Mouse (Mus musculus) C2C12 (cell line): ENCODE measurements around the gene Abcc1. TPM values are rescaled to one million over a fixed set of nuclear protein-coding genes. Genes with fewer than 3 reads are reported as not detected.

Experiments used
- H3K27me3 ChIP-seq: one replicate; pipeline ENCODE4 v1.6.1; 2011; ENCODE audit not compliant: control insufficient read depth, insufficient read depth, insufficient read length
- H3K36me3 ChIP-seq: one replicate; pipeline ENCODE4 v1.6.1; 2011; ENCODE audit not compliant: control insufficient read depth, insufficient read depth
- H3K4me3 ChIP-seq: one replicate; pipeline ENCODE4 v1.5.1; 2011; ENCODE audit warnings: mild to moderate bottlenecking, control low read depth; ENCODE audit not compliant: poor library complexity, insufficient read depth, severe bottlenecking
- H3K79me2 ChIP-seq: one replicate; pipeline ENCODE4 v1.6.1; 2011; ENCODE audit not compliant: control insufficient read depth, insufficient read depth
- H3K79me3 ChIP-seq: one replicate; pipeline ENCODE4 v1.6.1; 2011; ENCODE audit warnings: low read depth, control low read depth
- H3ac ChIP-seq: one replicate; pipeline ENCODE3; 2011; ENCODE audit warnings: low read depth; ENCODE audit not compliant: control insufficient read depth, insufficient read length
- CEBPB ChIP-seq: IDR thresholded peaks from one replicate; pipeline ENCODE4 v1.6.1; 2011; ENCODE audit warnings: low read depth, mild to moderate bottlenecking, control low read depth, moderate library complexity
- CTCF ChIP-seq: IDR thresholded peaks from one replicate; pipeline ENCODE4 v1.5.1; 2011; ENCODE audit not compliant: control insufficient read depth, insufficient read depth, insufficient read length
- FOSL1 ChIP-seq: IDR thresholded peaks from one replicate; pipeline ENCODE4 v1.8.0; 2011; ENCODE audit warnings: mild to moderate bottlenecking, low read length; ENCODE audit not compliant: poor library complexity, insufficient read depth, severe bottlenecking
- MAX ChIP-seq: IDR thresholded peaks from one replicate; pipeline ENCODE4 v1.6.1; 2011; ENCODE audit warnings: mild to moderate bottlenecking, control low read depth
- MYOD1 ChIP-seq: IDR thresholded peaks from one replicate; pipeline ENCODE4 v1.6.1; 2011; ENCODE audit warnings: low read depth; ENCODE audit not compliant: control insufficient read depth, insufficient read length
- MYOG ChIP-seq: IDR thresholded peaks from one replicate; pipeline ENCODE4 v1.6.1; 2011; ENCODE audit not compliant: control insufficient read depth, insufficient read length; ENCODE audit errors: extremely low read depth
- USF1 ChIP-seq: IDR thresholded peaks from one replicate; pipeline ENCODE4 v1.6.1; 2011; ENCODE audit warnings: low read depth, mild to moderate bottlenecking, control low read depth, moderate library complexity
- long read RNA-seq, 2 experiments: library from polyadenylated mRNA; unstranded; transcript quantifications; one replicate each; pipeline ENCODE4 v2.0.0; 2019 to 2020
- polyA plus RNA-seq: library from polyadenylated mRNA; unstranded; fragments of >200 nt; fragmentation: generic; extraction: Trizol; gene quantifications from one replicate; pipeline ENCODE4 v1.2.1, GENCODE M21; 2012; ENCODE audit warnings: missing spikeins

Abcc1 gene
- polyA plus RNA-seq, result 35.8 TPM
- long read RNA-seq, experiment 1, full-length matches to known transcripts, result 2 of 15 reads
- long read RNA-seq, experiment 1, partial matches to known transcripts, result 8 of 15 reads
- long read RNA-seq, experiment 1, other reads (novel, unspliced or antisense), result 5 of 15 reads
- long read RNA-seq, experiment 2, full-length matches to known transcripts, result 175 of 322 reads
- long read RNA-seq, experiment 2, partial matches to known transcripts, result 78 of 322 reads
- long read RNA-seq, experiment 2, other reads (novel, unspliced or antisense), result 69 of 322 reads

- Histone ChIP-seq H3K79me3 (peaks cover 49% of the 10 kb centered on the region), H3K79me2 (peaks cover 57% of the 10 kb centered on the region), H3ac (peak within 1 kb of the TSS; percentile 94), H3K27me3 (no peaks in the 10 kb centered on the region), H3K4me3 (peak within 1 kb of the TSS; percentile 76), H3K36me3 (peaks cover 14% of the 10 kb centered on the region)
- TF ChIP-seq CTCF (no peak), MYOD1 (no peak), MAX (no peak), MYOG (no peak), CEBPB (no peak), USF1 (no peak), FOSL1 (no peak)
Observed at GRCm38 (mm10) chr16:14361362-14362098, at the start of gene Abcc1. Gene Abcc1, plus strand, starts transcription at chr16:14361558.

- Histone ChIP-seq H3ac (no peak overlapping the region), H3K79me2 (peaks cover 47% of the 10 kb centered on the region), H3K4me3 (no peak overlapping the region), H3K27me3 (no peaks in the 10 kb centered on the region), H3K36me3 (peaks cover 46% of the 10 kb centered on the region), H3K79me3 (peaks cover 36% of the 10 kb centered on the region)
- TF ChIP-seq USF1 (no peak), CTCF (no peak), MAX (no peak)
Observed at GRCm38 (mm10) chr16:14312914-14313313, 48.4 kb upstream of the Abcc1 start.

GRCm38 (mm10) chr16:14316884-14317876 is 44.2 kb upstream of the Abcc1 start, which contains the start of gene Fopnl:
Gene Fopnl, minus strand, starts transcription at chr16:14317405.
- H3K79me3 ChIP-seq, result peaks cover 31% of the 10 kb centered on the region
- peak within 1 kb of the TSS; percentile 56 for H3ac ChIP-seq
- peak within 1 kb of the TSS; percentile 69 for H3K4me3 ChIP-seq
- peaks cover 39% of the 10 kb centered on the region for H3K79me2 ChIP-seq
- no peak for TF ChIP-seq USF1
- TF ChIP-seq CTCF, result no peak
- TF ChIP-seq MAX, result peak; percentile 33
- no peak for TF ChIP-seq MYOG
- TF ChIP-seq CEBPB, result no peak
- no peaks in the 10 kb centered on the region for H3K27me3 ChIP-seq
- H3K36me3 ChIP-seq, result peaks cover 14% of the 10 kb centered on the region

GRCm38 (mm10) chr16:14319681-14320080 is 41.7 kb upstream of the Abcc1 start:
- Histone ChIP-seq H3K36me3 (no peaks in the 10 kb centered on the region), H3ac (no peak overlapping the region), H3K27me3 (no peaks in the 10 kb centered on the region), H3K79me3 (peaks cover 23% of the 10 kb centered on the region), H3K4me3 (no peak overlapping the region), H3K79me2 (peaks cover 24% of the 10 kb centered on the region)
- TF ChIP-seq MYOD1 (no peak), MYOG (no peak), CTCF (no peak), MAX (no peak), USF1 (no peak), CEBPB (no peak), FOSL1 (no peak)

- no peak overlapping the region for H3K4me3 ChIP-seq
- H3K79me3 ChIP-seq, result peaks cover 15% of the 10 kb centered on the region
- no peak for TF ChIP-seq CEBPB
- TF ChIP-seq MYOD1, result no peak
- TF ChIP-seq CTCF, result no peak
- no peak for TF ChIP-seq MYOG
- no peaks in the 10 kb centered on the region for H3K27me3 ChIP-seq
- peaks cover 16% of the 10 kb centered on the region for H3K79me2 ChIP-seq
- H3K36me3 ChIP-seq, result no peaks in the 10 kb centered on the region
- H3ac ChIP-seq, result no peak overlapping the region
Observed at GRCm38 (mm10) chr16:14320494-14320893, 40.9 kb upstream of the Abcc1 start.
